Comparison of ENCODE assay signal across 17 mouse cellular contexts in the genomic region with DNA sequence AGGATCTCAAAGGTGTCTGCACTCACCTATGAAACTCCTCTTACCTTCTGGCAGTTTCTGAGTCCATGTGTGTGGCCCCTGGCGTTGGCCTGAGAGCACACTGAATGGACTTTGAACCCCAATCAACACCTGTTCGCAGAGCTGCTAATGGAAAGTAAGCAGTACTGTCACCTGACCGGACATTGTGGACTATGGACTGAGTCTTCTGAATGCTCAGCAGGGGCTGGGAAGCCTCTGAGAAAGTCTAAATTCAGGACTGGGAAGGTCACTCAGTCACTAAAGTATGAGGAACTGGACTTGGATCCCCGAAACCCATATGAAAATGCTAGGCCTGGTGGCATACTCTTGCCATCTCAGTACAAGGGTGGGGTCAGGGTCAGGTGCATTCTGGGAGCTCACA. TPM values are rescaled to one million over a fixed set of nuclear protein-coding genes. Genes with fewer than 3 reads are reported as not detected.
DNase-seq lines count a peak whose midpoint lies in the region; TF ChIP-seq lines count a peak whose summit lies in the region.
"Had no signal": no experiment of that assay in that cellular context is flagged by ENCODE, and none has a peak within 500 bp of the region (broad histone marks: within the 10 kb centered on the region; RNA-seq: fewer than 3 reads in every experiment).

No protein-coding gene starts in this region.

- DNase-seq in liver, adult 2 months (ENCODE audit: extremely low read depth, low read depth, low spot score), result peak; percentile 90
- no peak for DNase-seq in liver
- peak; percentile 89 for DNase-seq in kidney, adult 8-10 months
- DNase-seq in kidney, postnatal 4 days, result peak; percentile 34 to 62
- DNase-seq in yolk sac, embryonic 10.5 days (ENCODE audit: low spot score), result peak; percentile 80
- DNase-seq in ovary, postnatal 14 days (ENCODE audit: low spot score), result no peak
- DNase-seq in ovary, postnatal 36 days (ENCODE audit: low spot score), result no peak
- DNase-seq: B cell, adult 2 months; cerebellum, adult 18-20 months; heart, adult 18-20 months; heart, postnatal 4 days; lung, adult 2 months; midbrain, embryonic 14.5 days had no signal

- H3K36me3 ChIP-seq in liver, adult 2 months (ENCODE audit: control insufficient read depth, insufficient read depth, low read length), result no peaks in the 10 kb centered on the region
- H3K36me3 ChIP-seq: embryonic facial prominence, embryonic 10.5 days; heart, embryonic 15.5 days; limb, embryonic 12.5 days had no signal

- no peak overlapping the region for H3K9ac ChIP-seq in liver, adult 2 months (ENCODE audit: low read depth, low read length)
- H3K9ac ChIP-seq: heart, embryonic 15.5 days; limb, embryonic 12.5 days had no signal

- H3K27ac ChIP-seq in liver, adult 2 months (replicated peaks; ENCODE audit: insufficient read depth, low read depth, low read length), result peak overlapping the region; percentile 35
- H3K27ac ChIP-seq: embryonic facial prominence, embryonic 10.5 days; heart, embryonic 15.5 days; limb, embryonic 12.5 days had no signal

- no peaks in the 10 kb centered on the region for H3K27me3 ChIP-seq in liver, adult 2 months (ENCODE audit: control insufficient read depth, insufficient read depth, low read length)
- H3K27me3 ChIP-seq: heart, embryonic 15.5 days; limb, embryonic 12.5 days; megakaryocyte, embryonic 14.5 days had no signal

- TF ChIP-seq CTCF in liver, adult 2 months (IDR thresholded peaks at IDR 0.05; ENCODE audit: low read depth, low read length), result no peak

- H3K79me2 ChIP-seq in liver, adult 2 months (ENCODE audit: control insufficient read depth, insufficient read depth, low read length), result no peaks in the 10 kb centered on the region

- no peak for TF ChIP-seq POLR2A in liver, adult 2 months (IDR thresholded peaks at IDR 0.05; ENCODE audit: extremely low read depth, insufficient read depth, low read length)

- WGBS in liver, adult 2 months, result 32% methylated on average over 4 of the region's 4 CpGs

- peaks cover 5% of the 10 kb centered on the region for H3K4me1 ChIP-seq in liver, adult 2 months (ENCODE audit: control insufficient read depth, insufficient read depth, low read length)
- H3K4me1 ChIP-seq: limb, embryonic 12.5 days had no signal

- H3K4me3 ChIP-seq in liver, adult 2 months (ENCODE audit: insufficient read depth, low read depth, low read length), result no peak overlapping the region
- H3K4me3 ChIP-seq: embryonic facial prominence, embryonic 10.5 days; heart, embryonic 15.5 days; limb, embryonic 12.5 days; megakaryocyte, embryonic 14.5 days had no signal

RNA-seq across cellular contexts. Expression of gene Irf2bp2, which starts 19.9 kb away (rescaled TPM):
- total RNA-seq in liver, adult 2 months (2014; rRNA removed), result 26.3 and 39.2 TPM in 2 replicates
- polyA plus RNA-seq in liver, adult 2 months (2012; rRNA removed), result 20.3 and 33.8 TPM in 2 replicates

Comparison
In these comparisons a context has a peak if more than half of its experiments do, and no peak if none do; other contexts are left out.
1. DNase-seq: peak in liver, adult 2 months (single experiment), kidney, adult 8-10 months (2 of 2), kidney, postnatal 4 days (2 of 2) and yolk sac, embryonic 10.5 days (single experiment); none in liver (single experiment), ovary, postnatal 14 days (single experiment) and ovary, postnatal 36 days (single experiment).